Mouse (Mus musculus) stomach, postnatal 0 days (tissue): ENCODE measurements at regions not wholly inside any gene's neighbourhood (a gene's known extent, or its start where the extent isn't known, plus 50 kb on each side); places are given as distances from the start of the nearest gene placed in this dataset.

Source experiments
- CTCF ChIP-seq: IDR thresholded peaks from 2 replicates; pipeline ENCODE4 v1.5.1; 2016; ENCODE audit warnings: antibody characterized with exemption, low read depth, mild to moderate bottlenecking, moderate library complexity
- EP300 ChIP-seq: optimal IDR thresholded peaks from 2 replicates; pipeline ENCODE3; 2016; ENCODE audit warnings: antibody characterized with exemption

GRCm38 (mm10) chr8:128263251-128263947 is 95.0 kb upstream of the Nrp1 start:
- TF ChIP-seq CTCF (no peak), EP300 (no peak)
